In the genomic region with DNA sequence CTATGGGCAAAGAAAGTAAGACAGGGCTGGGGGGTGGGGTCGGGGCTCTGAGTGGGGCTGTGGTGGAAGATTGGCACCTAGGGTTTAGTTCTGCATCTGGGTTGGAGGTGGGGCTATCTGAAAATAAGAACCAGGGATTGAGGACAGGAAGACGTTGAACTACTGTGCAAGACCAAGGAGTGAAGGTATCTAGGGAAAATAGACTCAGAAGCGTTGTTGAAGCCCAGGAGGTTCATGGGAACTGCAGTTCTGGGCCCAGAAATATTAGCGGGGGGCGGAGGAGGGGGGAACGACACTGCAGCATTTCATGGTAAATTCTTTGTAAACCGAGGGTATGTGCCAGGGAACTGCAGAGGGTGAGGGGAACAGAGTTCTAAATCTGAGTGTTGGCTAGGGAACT, we compare ENCODE assay signal across 8 mouse cellular contexts. TPM values are rescaled to one million over a fixed set of nuclear protein-coding genes. Genes with fewer than 3 reads are reported as not detected.
DNase-seq lines count a peak whose midpoint lies in the region; ATAC-seq and TF ChIP-seq lines count a peak whose summit lies in the region.

No protein-coding gene starts in this region.

- no peak for TF ChIP-seq CTCF in liver, adult 2 months (IDR thresholded peaks at IDR 0.05; ENCODE audit: low read depth, low read length)
- TF ChIP-seq CTCF in intestine, postnatal 0 days (IDR thresholded peaks at IDR 0.05; ENCODE audit: low read depth), result 0 out of 2 replicates have a peak, but pooled peaks have one; percentile 1

- H3K79me2 ChIP-seq in liver, adult 2 months (ENCODE audit: control insufficient read depth, insufficient read depth, low read length), result no peaks in the 10 kb centered on the region

- ATAC-seq in embryonic facial prominence, embryonic 15.5 days (ENCODE audit: insufficient number of reproducible peaks, low FRiP score, low TSS enrichment, low read depth), result no peak
- ATAC-seq in intestine, postnatal 0 days, result peak; percentile 36
- no peak; the same call in 1 of the 2 replicates for ATAC-seq in neural tube, embryonic 13.5 days (ENCODE audit: low read depth)

- H3K36me3 ChIP-seq in liver, adult 2 months (ENCODE audit: control insufficient read depth, insufficient read depth, low read length), result no peaks in the 10 kb centered on the region
- H3K36me3 ChIP-seq in embryonic facial prominence, embryonic 15.5 days, result no peaks in the 10 kb centered on the region
- H3K36me3 ChIP-seq in intestine, postnatal 0 days (ENCODE audit: control insufficient read depth, insufficient read depth), result no peaks in the 10 kb centered on the region
- H3K36me3 ChIP-seq in neural tube, embryonic 13.5 days, result no peaks in the 10 kb centered on the region

- peak overlapping the region; percentile 77 for H3K4me2 ChIP-seq in embryonic facial prominence, embryonic 15.5 days (replicated peaks)
- peak overlapping the region; percentile 91 for H3K4me2 ChIP-seq in intestine, postnatal 0 days (replicated peaks; ENCODE audit: low read depth)
- H3K4me2 ChIP-seq in neural tube, embryonic 13.5 days, result peak overlapping the region; percentile 82

- no peak for TF ChIP-seq POLR2A in liver, adult 2 months (IDR thresholded peaks at IDR 0.05; ENCODE audit: extremely low read depth, insufficient read depth, low read length)

- peak overlapping the region; percentile 64 for H3K9ac ChIP-seq in liver, adult 2 months (ENCODE audit: low read depth, low read length)
- no peak overlapping the region for H3K9ac ChIP-seq in embryonic facial prominence, embryonic 15.5 days
- H3K9ac ChIP-seq in intestine, postnatal 0 days (ENCODE audit: low read depth, low read length), result 0 out of 2 replicates have a peak overlapping the region, but pooled peaks have one; percentile 34
- H3K9ac ChIP-seq in neural tube, embryonic 13.5 days, result peak overlapping the region; percentile 58

- no peak for DNase-seq in liver, adult 2 months (ENCODE audit: extremely low read depth, low read depth, low spot score)
- DNase-seq in liver, result no peak
- no peak for DNase-seq in urinary bladder, postnatal 14 days (ENCODE audit: low spot score)
- no peak for DNase-seq in urinary bladder, postnatal 10 days (ENCODE audit: low spot score)
- no peak for DNase-seq in cerebellum, adult 11 months

- no peaks in the 10 kb centered on the region for H3K27me3 ChIP-seq in liver, adult 2 months (ENCODE audit: control insufficient read depth, insufficient read depth, low read length)
- 0 out of 2 replicates have a peak, but pooled peaks cover 2% of the 10 kb centered on the region for H3K27me3 ChIP-seq in embryonic facial prominence, embryonic 15.5 days
- no peaks in the 10 kb centered on the region for H3K27me3 ChIP-seq in intestine, postnatal 0 days (replicated peaks; ENCODE audit: control insufficient read depth, insufficient read depth, low read length)
- H3K27me3 ChIP-seq in neural tube, embryonic 13.5 days, result no peaks in the 10 kb centered on the region

- peak overlapping the region; percentile 61 for H3K27ac ChIP-seq in liver, adult 2 months (replicated peaks; ENCODE audit: insufficient read depth, low read depth, low read length)
- H3K27ac ChIP-seq in embryonic facial prominence, embryonic 15.5 days (replicated peaks), result peak overlapping the region; percentile 39; the same call in 1 of the 2 replicates
- H3K27ac ChIP-seq in intestine, postnatal 0 days (ENCODE audit: low read depth, low read length), result no peak overlapping the region
- no peak overlapping the region for H3K27ac ChIP-seq in neural tube, embryonic 13.5 days (replicated peaks)

- 7% methylated on average over 7 of the region's 7 CpGs for WGBS in liver, adult 2 months
- WGBS in embryonic facial prominence, embryonic 15.5 days, result 9% methylated on average over 7 of the region's 7 CpGs
- WGBS in intestine, postnatal 0 days, result 9% methylated on average over 7 of the region's 7 CpGs
- 17% methylated on average over 7 of the region's 7 CpGs for WGBS in neural tube, embryonic 13.5 days

- H3K4me1 ChIP-seq in liver, adult 2 months (ENCODE audit: control insufficient read depth, insufficient read depth, low read length), result peaks cover 2% of the 10 kb centered on the region; the same call in 1 of the 2 replicates
- peaks cover 12% of the 10 kb centered on the region for H3K4me1 ChIP-seq in embryonic facial prominence, embryonic 15.5 days
- H3K4me1 ChIP-seq in intestine, postnatal 0 days (replicated peaks; ENCODE audit: control insufficient read depth, insufficient read depth, low read length), result 0 out of 2 replicates have a peak, but pooled peaks cover 2% of the 10 kb centered on the region
- H3K4me1 ChIP-seq in neural tube, embryonic 13.5 days (replicated peaks), result peaks cover 15% of the 10 kb centered on the region

- peak overlapping the region; percentile 38 for H3K4me3 ChIP-seq in liver, adult 2 months (ENCODE audit: insufficient read depth, low read depth, low read length)
- peak overlapping the region; percentile 60 for H3K4me3 ChIP-seq in embryonic facial prominence, embryonic 15.5 days (replicated peaks)
- H3K4me3 ChIP-seq in intestine, postnatal 0 days (ENCODE audit: low read depth, low read length), result peak overlapping the region; percentile 64
- peak overlapping the region; percentile 61 for H3K4me3 ChIP-seq in neural tube, embryonic 13.5 days

- H3K9me3 ChIP-seq in embryonic facial prominence, embryonic 15.5 days (replicated peaks), result no peaks in the 10 kb centered on the region
- no peaks in the 10 kb centered on the region for H3K9me3 ChIP-seq in intestine, postnatal 0 days (ENCODE audit: control insufficient read depth)
- no peaks in the 10 kb centered on the region for H3K9me3 ChIP-seq in neural tube, embryonic 13.5 days

RNA-seq across cellular contexts. Expression of a gene that starts 10.4 kb away (rescaled TPM):
- 1.4 and 2.6 TPM in 2 replicates for total RNA-seq in liver, adult 2 months (2014; rRNA removed)
- 4.9 and 7.1 TPM in 2 replicates for polyA plus RNA-seq in liver, adult 2 months (2012; rRNA removed)
- polyA plus RNA-seq in embryonic facial prominence, embryonic 15.5 days (2015; fragmentation: Nextera tagmentation; extraction: Ambion mirVana), result 2.7 and 3.4 TPM in 2 replicates
- 0.55 and 0.58 TPM in 2 replicates for polyA plus RNA-seq in intestine, postnatal 0 days (2015; fragmentation: Nextera tagmentation; extraction: Ambion mirVana)
- 24.9 and 28.4 TPM in 2 replicates for polyA plus RNA-seq in neural tube, embryonic 13.5 days (2015; fragmentation: Nextera tagmentation; extraction: Ambion mirVana)

RNA-seq across cellular contexts. Expression of a gene that starts 12.2 kb away (rescaled TPM):
- total RNA-seq in liver, adult 2 months (2014; rRNA removed), result not detected in 2 replicates
- polyA plus RNA-seq in liver, adult 2 months (2012; rRNA removed), result 0.22 and 0.27 TPM in 2 replicates
- 1.4 and 1.5 TPM in 2 replicates for polyA plus RNA-seq in embryonic facial prominence, embryonic 15.5 days (2015; fragmentation: Nextera tagmentation; extraction: Ambion mirVana)
- 0.51 and 0.60 TPM in 2 replicates for polyA plus RNA-seq in intestine, postnatal 0 days (2015; fragmentation: Nextera tagmentation; extraction: Ambion mirVana)
- 1.0 and 1.5 TPM in 2 replicates for polyA plus RNA-seq in neural tube, embryonic 13.5 days (2015; fragmentation: Nextera tagmentation; extraction: Ambion mirVana)

RNA-seq across cellular contexts. Expression of a gene that starts 55.4 kb away (rescaled TPM):
- total RNA-seq in liver, adult 2 months (2014; rRNA removed), result 0.07 TPM in 1 of 2 replicates, not detected in the other
- not detected in 2 replicates for polyA plus RNA-seq in liver, adult 2 months (2012; rRNA removed)
- polyA plus RNA-seq in embryonic facial prominence, embryonic 15.5 days (2015; fragmentation: Nextera tagmentation; extraction: Ambion mirVana), result 1.3 TPM in 2 replicates
- polyA plus RNA-seq in intestine, postnatal 0 days (2015; fragmentation: Nextera tagmentation; extraction: Ambion mirVana), result 0.35 and 0.54 TPM in 2 replicates
- 11.3 and 13.3 TPM in 2 replicates for polyA plus RNA-seq in neural tube, embryonic 13.5 days (2015; fragmentation: Nextera tagmentation; extraction: Ambion mirVana)

Comparison
In these comparisons a context has a peak if more than half of its experiments do, and no peak if none do; other contexts are left out.
1. H3K27ac ChIP-seq: peak in liver, adult 2 months (single experiment) and embryonic facial prominence, embryonic 15.5 days (single experiment); none in intestine, postnatal 0 days (single experiment) and neural tube, embryonic 13.5 days (single experiment).
2. Peak in every context shown above with its lines, with median percentiles within 50 percentile points of each other: H3K4me3 ChIP-seq and H3K4me2 ChIP-seq.